Mouse (Mus musculus) ES-Bruce4 (cell line): ENCODE measurements around the gene Prkd2. TPM values are rescaled to one million over a fixed set of nuclear protein-coding genes. Genes with fewer than 3 reads are reported as not detected.

Experiments used
- H3K27ac ChIP-seq: 2 replicates; pipeline ENCODE4 v1.5.1; 2012; ENCODE audit warnings: low read length, inconsistent platforms; ENCODE audit not compliant: insufficient read depth
- H3K27me3 ChIP-seq: 2 replicates; pipeline ENCODE4 v1.6.1; 2012; ENCODE audit warnings: mild to moderate bottlenecking, low read length, inconsistent platforms; ENCODE audit not compliant: control insufficient read depth, poor library complexity, insufficient read depth, severe bottlenecking
- H3K36me3 ChIP-seq: 2 replicates; pipeline ENCODE4 v1.6.1; 2012; ENCODE audit warnings: inconsistent platforms, mild to moderate bottlenecking, low read length, moderate library complexity; ENCODE audit not compliant: control insufficient read depth, poor library complexity, insufficient read depth, severe bottlenecking
- H3K4me1 ChIP-seq: one replicate; pipeline ENCODE4 v1.8.1; 2011; ENCODE audit warnings: low read length; ENCODE audit not compliant: control insufficient read depth, insufficient read depth
- H3K4me3 ChIP-seq: 2 replicates; pipeline ENCODE4 v1.5.1; 2011; ENCODE audit warnings: low read depth, mild to moderate bottlenecking, low read length
- H3K9ac ChIP-seq: 2 replicates; pipeline ENCODE4 v1.6.1; 2012; ENCODE audit warnings: low read depth, mild to moderate bottlenecking, inconsistent platforms; ENCODE audit not compliant: poor library complexity, severe bottlenecking
- H3K9me3 ChIP-seq: replicated peaks from 2 replicates; pipeline ENCODE4 v1.6.1; 2012; ENCODE audit warnings: mild to moderate bottlenecking, low read length, inconsistent platforms; ENCODE audit not compliant: control insufficient read depth, poor library complexity, insufficient read depth, severe bottlenecking
- CTCF ChIP-seq: IDR thresholded peaks from one replicate; pipeline ENCODE4 v1.8.1; 2011; ENCODE audit warnings: low read depth, low read length
- EP300 ChIP-seq: IDR thresholded peaks from 2 replicates; pipeline ENCODE4 v1.6.1; 2011; ENCODE audit warnings: low read depth, low read length; ENCODE audit not compliant: insufficient read depth
- POLR2A ChIP-seq: IDR thresholded peaks from one replicate; pipeline ENCODE4 v1.8.1; 2011; ENCODE audit warnings: low read length; ENCODE audit not compliant: insufficient read depth
- polyA plus RNA-seq: library from polyadenylated mRNA; stranded (reverse); fragments of >200 nt; gene quantifications from 2 replicates; pipeline ENCODE4 v1.2.4, GENCODE M21; 2011; ENCODE audit warnings: low read depth; ENCODE audit not compliant: missing spikeins, insufficient read depth, insufficient read length

Prkd2 gene
- polyA plus RNA-seq, 1 experiment = 18.5 TPM

DNA sequence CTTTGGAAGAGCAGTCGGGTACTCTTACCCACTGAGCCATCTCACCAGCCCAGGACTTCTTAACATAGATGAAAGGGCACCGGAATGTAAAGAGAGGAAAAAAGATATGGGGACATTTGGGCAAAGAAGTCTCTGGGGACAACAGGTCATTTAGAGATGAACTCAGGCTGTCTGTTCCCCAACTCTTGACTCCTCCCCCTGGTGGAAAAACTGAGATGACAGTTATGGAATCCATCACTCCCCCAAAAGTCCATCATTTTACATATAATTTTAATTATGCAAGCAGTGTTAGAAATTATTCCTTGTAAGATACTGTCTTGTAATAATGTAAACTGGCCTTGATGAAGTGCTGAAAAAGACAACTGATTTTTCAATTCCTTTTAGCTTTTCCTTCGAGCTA lies 35.0 kb downstream of the Prkd2 start:
- Histone ChIP-seq H3K27ac (no peak overlapping the region), H3K9ac (no peak overlapping the region), H3K9me3 (no peaks in the 10 kb centered on the region), H3K36me3 (no peaks in the 10 kb centered on the region), H3K27me3 (no peaks in the 10 kb centered on the region), H3K4me1 (no peaks in the 10 kb centered on the region), H3K4me3 (no peak overlapping the region)
- no peak for TF ChIP-seq CTCF
- TF ChIP-seq POLR2A = no peak
- no peak for TF ChIP-seq EP300

DNA sequence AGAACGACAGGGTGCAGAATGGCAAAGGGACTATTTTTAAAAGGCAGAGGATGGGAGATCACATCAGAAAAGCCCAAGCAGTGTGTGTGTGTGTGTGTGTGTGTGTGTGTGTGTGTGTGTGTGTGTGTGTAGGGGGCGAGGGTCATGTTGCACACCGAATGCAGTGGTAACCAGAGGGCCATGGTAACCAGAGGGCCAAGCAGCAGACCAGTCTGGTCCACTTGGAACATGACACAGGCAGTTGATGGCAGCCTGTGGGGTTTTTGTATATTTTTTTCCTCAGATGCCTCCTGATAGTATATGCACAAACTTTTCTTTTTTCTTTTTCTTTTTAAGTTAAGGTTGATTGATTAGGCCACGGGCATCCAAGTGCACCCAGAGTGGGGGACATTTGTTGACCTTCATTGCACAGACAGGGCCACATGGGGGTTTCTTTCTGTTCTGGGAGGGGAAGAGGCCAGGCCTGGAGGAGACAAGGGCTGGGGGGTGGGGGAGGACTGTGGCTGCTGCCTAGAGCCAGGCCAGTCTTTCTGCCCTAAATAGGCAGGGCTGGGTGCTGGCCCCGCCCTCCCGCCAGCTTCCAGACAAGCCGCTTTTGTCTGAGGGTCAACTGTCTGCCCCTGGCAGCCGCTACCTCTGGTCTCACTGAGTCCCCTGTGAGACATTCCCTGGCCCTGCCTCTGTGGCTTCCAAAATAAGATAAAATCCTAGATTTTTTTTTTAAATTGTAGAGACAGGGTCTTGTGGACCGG lies 37.3 kb downstream of the Prkd2 start:
- Histone ChIP-seq H3K4me1 (peaks cover 3% of the 10 kb centered on the region), H3K9ac (no peak overlapping the region), H3K36me3 (no peaks in the 10 kb centered on the region), H3K9me3 (no peaks in the 10 kb centered on the region), H3K27me3 (no peaks in the 10 kb centered on the region), H3K4me3 (no peak overlapping the region), H3K27ac (peak overlapping the region; percentile 88)
- no peak for TF ChIP-seq POLR2A
- peak; percentile 54 for TF ChIP-seq EP300

DNA sequence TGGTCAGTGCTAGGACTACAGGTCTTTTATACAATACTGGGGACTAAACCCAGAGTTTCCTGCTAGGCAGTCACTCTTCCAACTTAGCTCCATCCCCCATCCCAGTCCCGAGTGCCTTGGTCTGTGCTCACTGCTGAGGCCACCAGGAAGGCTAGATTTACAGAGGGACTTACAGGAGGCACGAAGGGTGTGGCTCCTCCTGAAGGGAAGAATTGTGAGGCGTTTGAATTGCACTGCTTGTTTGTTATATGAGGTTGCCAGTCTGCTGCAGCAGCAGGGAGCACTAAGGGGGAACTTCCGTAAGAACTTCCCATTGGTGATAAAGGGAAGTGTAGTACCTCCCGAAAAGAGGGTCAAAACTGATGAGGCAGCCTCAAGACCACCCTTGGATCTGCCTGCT lies 37.9 kb downstream of the Prkd2 start:
- H3K27me3 ChIP-seq = no peaks in the 10 kb centered on the region
- no peak overlapping the region for H3K4me3 ChIP-seq
- H3K9me3 ChIP-seq = no peaks in the 10 kb centered on the region
- no peak for TF ChIP-seq EP300
- TF ChIP-seq POLR2A = no peak
- TF ChIP-seq CTCF = no peak
- peak overlapping the region; percentile 88 for H3K27ac ChIP-seq
- H3K4me1 ChIP-seq = peaks cover 3% of the 10 kb centered on the region
- no peak overlapping the region for H3K9ac ChIP-seq
- no peaks in the 10 kb centered on the region for H3K36me3 ChIP-seq

DNA sequence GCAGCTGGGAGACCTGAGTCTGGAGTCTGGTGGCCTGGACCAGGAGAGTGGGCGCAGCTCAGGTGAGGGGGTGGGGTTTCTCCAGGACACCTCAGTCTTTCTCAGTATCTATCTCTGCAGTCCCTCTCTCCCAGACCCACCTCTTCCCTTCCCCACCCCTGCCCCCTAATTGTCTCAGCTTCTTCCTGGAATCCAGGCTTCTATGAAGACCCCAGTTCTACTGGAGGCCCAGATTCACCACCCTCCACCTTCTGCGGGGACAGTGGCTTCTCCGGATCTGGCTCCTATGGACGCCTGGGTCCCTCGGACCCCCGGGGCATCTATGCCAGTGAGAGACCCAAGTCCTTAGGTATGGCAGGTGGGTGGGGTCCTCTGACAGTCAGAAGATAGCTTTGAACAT lies 40.5 kb downstream of the Prkd2 start:
- no peaks in the 10 kb centered on the region for H3K27me3 ChIP-seq
- no peak overlapping the region for H3K9ac ChIP-seq
- H3K9me3 ChIP-seq = no peaks in the 10 kb centered on the region

DNA sequence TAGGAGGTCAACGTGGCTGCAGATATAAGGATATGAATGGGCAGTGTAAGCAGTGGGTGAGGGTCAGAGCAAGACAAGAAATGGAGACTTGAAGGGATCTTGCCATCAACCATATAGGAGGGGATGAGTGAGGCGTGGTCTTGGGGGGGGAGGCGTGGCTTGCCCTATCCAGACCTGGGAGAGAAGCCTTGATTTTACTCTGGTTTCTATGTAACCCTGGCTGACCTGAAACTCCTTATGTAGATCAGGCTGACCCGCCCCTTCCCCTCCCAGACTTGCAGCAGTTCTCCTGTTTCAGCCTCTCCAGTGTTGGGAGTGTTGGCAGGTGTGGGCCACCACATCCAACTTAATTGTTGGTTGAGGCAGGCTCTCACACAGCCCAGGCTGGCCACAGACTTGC lies 41.6 kb downstream of the Prkd2 start:
- peaks cover 3% of the 10 kb centered on the region for H3K4me1 ChIP-seq
- H3K4me3 ChIP-seq = no peak overlapping the region
- H3K27me3 ChIP-seq = no peaks in the 10 kb centered on the region
- H3K9ac ChIP-seq = no peak overlapping the region
- no peaks in the 10 kb centered on the region for H3K9me3 ChIP-seq
- H3K36me3 ChIP-seq = no peaks in the 10 kb centered on the region
- H3K27ac ChIP-seq = peak overlapping the region; percentile 29; the same call in 1 of the 2 replicates
- TF ChIP-seq EP300 (0 out of 2 replicates have a peak, but pooled peaks have one; percentile 19), CTCF (no peak)

More for the DNA sequence above, 40.5 kb downstream of the Prkd2 start:
- Histone ChIP-seq H3K27ac (no peak overlapping the region), H3K4me3 (no peak overlapping the region), H3K36me3 (no peaks in the 10 kb centered on the region), H3K4me1 (peaks cover 3% of the 10 kb centered on the region)
- TF ChIP-seq CTCF (no peak), POLR2A (no peak), EP300 (no peak)

DNA sequence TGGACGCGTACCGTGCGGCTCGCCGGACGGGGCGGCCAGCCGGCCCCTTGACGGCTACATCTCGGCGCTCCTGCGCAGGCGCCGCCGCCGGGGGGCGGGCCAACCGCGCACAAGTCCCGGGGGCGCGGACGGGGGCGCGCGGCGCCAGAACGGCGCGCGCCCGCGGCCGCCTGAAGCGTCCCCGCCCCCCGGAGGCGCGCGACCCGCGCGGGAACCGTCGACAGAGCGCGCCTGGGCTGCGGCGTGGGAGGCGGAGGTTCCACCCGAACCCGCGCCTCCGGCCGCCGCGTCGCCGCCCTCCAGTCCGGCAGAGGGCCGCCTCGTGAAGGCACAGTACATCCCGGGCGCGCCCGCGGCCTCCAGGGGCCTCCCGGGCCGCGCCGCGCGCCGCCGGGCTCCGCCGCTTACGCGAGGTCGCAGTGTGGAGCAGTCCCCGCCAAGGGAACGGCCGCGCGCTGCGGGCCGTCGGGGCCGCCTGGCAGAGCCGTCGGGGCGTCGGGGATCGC lies 42.6 kb downstream of the Prkd2 start:
- H3K4me1 ChIP-seq = peaks cover 3% of the 10 kb centered on the region
- peak overlapping the region; percentile 63 for H3K4me3 ChIP-seq
- H3K27ac ChIP-seq = no peak overlapping the region
- H3K27me3 ChIP-seq = no peaks in the 10 kb centered on the region
- no peaks in the 10 kb centered on the region for H3K9me3 ChIP-seq
- peak overlapping the region; percentile 61 for H3K9ac ChIP-seq
- TF ChIP-seq POLR2A (peak; percentile 14), CTCF (no peak)
- H3K36me3 ChIP-seq = no peaks in the 10 kb centered on the region
